Mouse (Mus musculus) stomach, postnatal 0 days (tissue): ENCODE measurements at regions not wholly inside any gene's neighbourhood (a gene's known extent, or its start where the extent isn't known, plus 50 kb on each side); places are given as distances from the start of the nearest gene placed in this dataset.

Source experiments
- CTCF ChIP-seq: IDR thresholded peaks from 2 replicates; pipeline ENCODE4 v1.5.1; 2016; ENCODE audit warnings: antibody characterized with exemption, low read depth, mild to moderate bottlenecking, moderate library complexity
- EP300 ChIP-seq: optimal IDR thresholded peaks from 2 replicates; pipeline ENCODE3; 2016; ENCODE audit warnings: antibody characterized with exemption

GRCm38 (mm10) chr5:74880669-74881226, 163.8 kb downstream of the Chic2 start:
- TF ChIP-seq CTCF (no peak), EP300 (no peak)
